Mouse (Mus musculus): ENCODE results near the gene Trim26. TPM values are rescaled to one million over a fixed set of nuclear protein-coding genes. Genes with fewer than 3 reads are reported as not detected.

The Trim26 gene
- polyA plus RNA-seq, 1 experiment from 2014 or later: 14.4 TPM

GRCm38 (mm10) chr17:36835591-36836426, 1.1 kb upstream of the Trim26 start:
- Histone ChIP-seq H3K9ac (peak overlapping the region; percentile 73), H3K4me1 (peaks cover 25% of the 10 kb centered on the region), H3K27ac (peak overlapping the region; percentile 82), H3K36me3 (no peaks in the 10 kb centered on the region), H3K4me2 (peak overlapping the region; percentile 93), H3K9me3 (replicated peaks) (no peaks in the 10 kb centered on the region), H3K27me3 (replicated peaks) (peaks cover 26% of the 10 kb centered on the region; the same call in 1 of the 2 replicates), H3K4me3 (peak overlapping the region; percentile 71)
- ATAC-seq: peak; percentile 11
- WGBS (ENCODE audit: insufficient replicate concordance): 28% methylated on average over 12 of the region's 12 CpGs

- peak overlapping the region; percentile 71 for H3K4me3 ChIP-seq
- WGBS (ENCODE audit: insufficient replicate concordance): 10% methylated on average over 3 of the region's 3 CpGs
- peak overlapping the region; percentile 73 for H3K9ac ChIP-seq
- H3K36me3 ChIP-seq: no peaks in the 10 kb centered on the region
- H3K4me1 ChIP-seq: peaks cover 25% of the 10 kb centered on the region
- peak overlapping the region; percentile 82 for H3K27ac ChIP-seq
- ATAC-seq: peak; percentile 13
- H3K4me2 ChIP-seq: peak overlapping the region; percentile 93
- peaks cover 26% of the 10 kb centered on the region; the same call in 1 of the 2 replicates for H3K27me3 ChIP-seq (replicated peaks)
- no peaks in the 10 kb centered on the region for H3K9me3 ChIP-seq (replicated peaks)
These were observed 514 bp upstream of the Trim26 start for GRCm38 (mm10) chr17:36836427-36836812.

- no peak overlapping the region for H3K27ac ChIP-seq
- no peaks in the 10 kb centered on the region for H3K36me3 ChIP-seq
- no peak overlapping the region for H3K9ac ChIP-seq
- WGBS (ENCODE audit: insufficient replicate concordance): 36% methylated on average over 5 of the region's 5 CpGs
- ATAC-seq: no peak
- peaks cover 45% of the 10 kb centered on the region for H3K4me1 ChIP-seq
- peaks cover 12% of the 10 kb centered on the region; the same call in 1 of the 2 replicates for H3K27me3 ChIP-seq (replicated peaks)
- no peak overlapping the region for H3K4me3 ChIP-seq
- no peak overlapping the region for H3K4me2 ChIP-seq
- H3K9me3 ChIP-seq (replicated peaks): no peaks in the 10 kb centered on the region
These were observed 2.1 kb downstream of the Trim26 start for GRCm38 (mm10) chr17:36839001-36839400.

- 70% methylated on average over 3 of the region's 3 CpGs for WGBS (ENCODE audit: insufficient replicate concordance)
- Histone ChIP-seq H3K9me3 (replicated peaks) (no peaks in the 10 kb centered on the region), H3K36me3 (no peaks in the 10 kb centered on the region), H3K4me1 (peaks cover 54% of the 10 kb centered on the region), H3K4me2 (no peak overlapping the region), H3K9ac (no peak overlapping the region), H3K27ac (no peak overlapping the region), H3K27me3 (replicated peaks) (peaks cover 7% of the 10 kb centered on the region; the same call in 1 of the 2 replicates), H3K4me3 (no peak overlapping the region)
- ATAC-seq: no peak
These were observed 3.0 kb downstream of the Trim26 start for GRCm38 (mm10) chr17:36839931-36840330.

GRCm38 (mm10) chr17:36840961-36841445, 4.1 kb downstream of the Trim26 start:
- Histone ChIP-seq H3K27ac (no peak overlapping the region), H3K4me1 (peaks cover 60% of the 10 kb centered on the region), H3K27me3 (replicated peaks) (0 out of 2 replicates have a peak, but pooled peaks cover 7% of the 10 kb centered on the region), H3K4me2 (no peak overlapping the region), H3K9ac (no peak overlapping the region), H3K9me3 (replicated peaks) (no peaks in the 10 kb centered on the region), H3K4me3 (no peak overlapping the region), H3K36me3 (no peaks in the 10 kb centered on the region)
- ATAC-seq: no peak

- ATAC-seq: no peak
- H3K27ac ChIP-seq: peak overlapping the region; percentile 28; the same call in 1 of the 2 replicates
- no peak overlapping the region for H3K4me3 ChIP-seq
- no peaks in the 10 kb centered on the region for H3K9me3 ChIP-seq (replicated peaks)
- H3K4me1 ChIP-seq: peaks cover 43% of the 10 kb centered on the region
- no peaks in the 10 kb centered on the region for H3K36me3 ChIP-seq
- peak overlapping the region; percentile 47 for H3K4me2 ChIP-seq
- no peak overlapping the region for H3K9ac ChIP-seq
- H3K27me3 ChIP-seq (replicated peaks): 0 out of 2 replicates have a peak, but pooled peaks cover 5% of the 10 kb centered on the region
- 36% methylated on average over 7 of the region's 7 CpGs for WGBS (ENCODE audit: insufficient replicate concordance)
These were observed 6.8 kb downstream of the Trim26 start for GRCm38 (mm10) chr17:36843696-36844095.

- no peaks in the 10 kb centered on the region for H3K36me3 ChIP-seq
- H3K4me3 ChIP-seq: no peak overlapping the region
- H3K27me3 ChIP-seq (replicated peaks): no peaks in the 10 kb centered on the region
- 0 out of 2 replicates have a peak overlapping the region, but pooled peaks have one; percentile 18 for H3K9ac ChIP-seq
- peaks cover 43% of the 10 kb centered on the region for H3K4me1 ChIP-seq
- H3K9me3 ChIP-seq (replicated peaks): no peaks in the 10 kb centered on the region
- ATAC-seq: peak; percentile 90
- peak overlapping the region; percentile 47 for H3K4me2 ChIP-seq
- peak overlapping the region; percentile 28 for H3K27ac ChIP-seq
These were observed 7.4 kb downstream of the Trim26 start for GRCm38 (mm10) chr17:36844286-36844719.

- Histone ChIP-seq H3K27ac (peak overlapping the region; percentile 28), H3K4me2 (peak overlapping the region; percentile 47), H3K36me3 (no peaks in the 10 kb centered on the region), H3K27me3 (replicated peaks) (no peaks in the 10 kb centered on the region), H3K9me3 (replicated peaks) (no peaks in the 10 kb centered on the region), H3K9ac (no peak overlapping the region), H3K4me1 (peaks cover 43% of the 10 kb centered on the region), H3K4me3 (no peak overlapping the region)
- 66% methylated on average over 1 of the region's 1 CpGs for WGBS (ENCODE audit: insufficient replicate concordance)
- no peak for ATAC-seq
These were observed 7.8 kb downstream of the Trim26 start for GRCm38 (mm10) chr17:36844725-36845124.

- H3K4me1 ChIP-seq: peaks cover 36% of the 10 kb centered on the region
- no peak overlapping the region for H3K4me3 ChIP-seq
- no peak overlapping the region for H3K4me2 ChIP-seq
- no peak overlapping the region for H3K27ac ChIP-seq
- ATAC-seq: no peak
- H3K27me3 ChIP-seq (replicated peaks): no peaks in the 10 kb centered on the region; the same call in none of the 2 replicates
- H3K9me3 ChIP-seq (replicated peaks): no peaks in the 10 kb centered on the region
- 65% methylated on average over 5 of the region's 5 CpGs for WGBS (ENCODE audit: insufficient replicate concordance)
- no peak overlapping the region for H3K9ac ChIP-seq
- H3K36me3 ChIP-seq: peaks cover 25% of the 10 kb centered on the region
These were observed 12.0 kb downstream of the Trim26 start for GRCm38 (mm10) chr17:36848911-36849310.

GRCm38 (mm10) chr17:36849992-36850391, 13.1 kb downstream of the Trim26 start:
- no peak for ATAC-seq

GRCm38 (mm10) chr17:36851200-36851599, 14.3 kb downstream of the Trim26 start:
- WGBS (ENCODE audit: insufficient replicate concordance): 82% methylated on average over 5 of the region's 5 CpGs
- ATAC-seq: no peak

More at GRCm38 (mm10) chr17:36849992-36850391, 13.1 kb downstream of the Trim26 start:
- Histone ChIP-seq H3K27me3 (replicated peaks) (no peaks in the 10 kb centered on the region; the same call in none of the 2 replicates), H3K4me1 (peaks cover 25% of the 10 kb centered on the region), H3K4me2 (no peak overlapping the region), H3K4me3 (no peak overlapping the region), H3K9ac (no peak overlapping the region), H3K27ac (no peak overlapping the region), H3K9me3 (replicated peaks) (no peaks in the 10 kb centered on the region), H3K36me3 (peaks cover 33% of the 10 kb centered on the region)
- WGBS (ENCODE audit: insufficient replicate concordance): 80% methylated on average over 2 of the region's 2 CpGs

GRCm38 (mm10) chr17:36851627-36852026, 14.7 kb downstream of the Trim26 start:
- no peak overlapping the region for H3K4me3 ChIP-seq
- peaks cover 43% of the 10 kb centered on the region for H3K36me3 ChIP-seq
- ATAC-seq: no peak
- no peak overlapping the region for H3K9ac ChIP-seq
- peaks cover 12% of the 10 kb centered on the region for H3K4me1 ChIP-seq
- 41% methylated on average over 5 of the region's 5 CpGs for WGBS (ENCODE audit: insufficient replicate concordance)
- no peak overlapping the region for H3K4me2 ChIP-seq
- H3K9me3 ChIP-seq (replicated peaks): no peaks in the 10 kb centered on the region
- H3K27me3 ChIP-seq (replicated peaks): no peaks in the 10 kb centered on the region; the same call in none of the 2 replicates
- H3K27ac ChIP-seq: no peak overlapping the region

More at GRCm38 (mm10) chr17:36851200-36851599, 14.3 kb downstream of the Trim26 start:
- Histone ChIP-seq H3K27me3 (replicated peaks) (no peaks in the 10 kb centered on the region; the same call in none of the 2 replicates), H3K27ac (no peak overlapping the region), H3K36me3 (peaks cover 39% of the 10 kb centered on the region), H3K4me3 (no peak overlapping the region), H3K4me1 (peaks cover 13% of the 10 kb centered on the region), H3K9me3 (replicated peaks) (no peaks in the 10 kb centered on the region), H3K4me2 (no peak overlapping the region), H3K9ac (no peak overlapping the region)
